Mouse (Mus musculus): ENCODE measurements around the gene Ipo8.

Gene Ipo8

DNA sequence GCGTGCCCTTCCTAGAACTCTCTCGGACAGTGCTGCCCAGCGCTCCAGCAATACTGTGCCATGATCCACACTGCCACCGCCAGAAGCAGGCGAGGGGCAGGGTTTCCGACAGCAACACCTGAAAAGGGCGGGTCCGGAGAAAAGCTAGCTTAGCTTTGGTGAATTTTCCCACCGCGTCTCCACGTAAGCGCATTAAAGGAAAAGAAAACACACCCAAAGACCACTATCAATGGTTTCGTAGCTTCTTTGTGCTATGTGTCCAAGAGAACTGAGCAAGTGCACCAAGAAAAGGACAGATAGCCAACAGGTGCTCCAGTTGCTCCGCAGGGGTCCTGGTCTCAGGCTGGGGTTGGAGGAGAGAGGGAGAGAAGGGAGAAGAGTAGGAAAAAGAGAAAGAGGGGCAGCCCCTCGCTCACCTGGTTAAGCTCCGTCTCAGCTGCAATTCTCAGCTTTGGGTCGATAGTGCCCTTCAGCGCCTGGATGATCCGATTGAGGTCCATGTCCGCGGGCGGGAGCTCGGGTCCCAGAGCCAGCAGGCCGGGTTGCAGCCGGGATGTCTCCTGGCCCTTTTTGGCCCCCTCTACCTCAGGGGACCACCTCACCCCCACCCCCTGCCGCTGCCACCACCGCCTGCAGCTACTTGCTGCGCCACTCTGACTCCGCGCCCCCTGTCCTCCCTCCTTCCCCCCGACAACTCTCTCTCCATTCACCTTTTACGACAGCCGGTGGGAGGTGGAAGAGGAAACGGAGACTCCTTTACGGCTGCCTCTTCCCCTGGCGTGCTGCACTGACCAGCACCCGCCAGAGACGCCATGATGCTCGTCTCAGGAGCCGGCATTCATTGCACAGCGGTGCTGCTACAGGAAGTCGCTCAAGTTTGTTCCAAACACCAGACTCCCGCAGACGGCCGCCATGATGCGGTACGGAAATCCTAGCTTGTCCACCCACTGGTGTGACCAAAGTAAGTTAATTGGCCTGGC, at the start of gene Ipo8:
Gene Ipo8 (minus strand): TSS at position 720 of the 980 bp plus-strand sequence.
- POLR2A ChIA-PET: interaction anchor here (0.5 to 3.7 kb wide), 108 partner anchors 9 to 1951 kb away, joined by 3 to 45 read pairs (median 4); partner anchors contain the start of genes Caprin2 (in 4 of the 4), Sinhcaf (in 2 of the 4), Dennd5b (in 1 of the 4) and Ergic2 (in 1 of the 4)
- CTCF ChIA-PET: interaction anchor here in 3 of 4 experiments (0.6 to 1.2 kb wide), 5 partner anchors 9 to 387 kb away, joined by 3 to 5 read pairs (median 3); partner anchors contain the start of genes Caprin2 (in 1 of the 3) and Tmtc1 (in 1 of the 3)

DNA sequence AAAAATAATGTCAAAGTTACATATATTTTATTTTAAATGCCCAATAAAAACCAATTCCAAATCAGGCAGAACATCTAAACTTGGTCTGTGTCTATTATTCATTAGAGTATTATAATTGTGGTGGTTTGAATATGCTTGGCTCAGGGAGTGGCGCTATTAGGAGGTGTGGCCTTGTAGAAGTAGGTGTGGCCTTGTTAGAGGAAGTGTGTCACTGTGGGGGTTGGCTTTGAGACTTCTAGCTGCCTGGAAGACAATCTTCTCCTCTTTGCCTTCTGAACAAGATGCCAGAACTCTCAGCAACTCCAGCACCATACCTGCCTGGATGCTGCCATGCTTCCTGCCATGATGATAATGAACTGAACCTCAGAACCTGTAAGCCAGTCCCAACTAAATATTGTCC, 42.6 kb upstream of the Ipo8 start:
- CTCF ChIA-PET: no interaction called here
- POLR2A ChIA-PET: interaction anchor here in 3 of 4 experiments (0.5 to 3.1 kb wide), 5 partner anchors 21 to 88 kb away, joined by 3 to 10 read pairs (median 4); partner anchors contain the start of gene Caprin2 (in 2 of the 3)

DNA sequence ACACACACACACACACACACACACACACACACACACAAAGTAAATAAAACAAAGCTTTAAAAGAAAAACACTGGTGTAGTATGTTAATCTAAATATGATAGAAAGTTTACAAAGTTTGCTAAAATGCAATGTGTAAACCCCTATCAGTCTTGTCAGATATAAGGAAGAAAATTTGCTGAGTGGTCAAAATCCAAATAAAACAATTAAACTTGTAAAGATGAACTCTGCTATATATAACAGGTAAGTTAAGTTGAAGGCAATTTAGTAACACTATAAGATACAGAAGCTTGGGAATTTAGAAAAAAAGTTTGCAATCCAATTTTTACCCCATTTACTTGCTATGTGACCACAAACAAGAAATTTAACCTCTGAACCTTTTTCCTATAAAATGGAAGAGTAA, 14.4 kb upstream of the Ipo8 start:
- ChIA-PET POLR2A (interaction anchor here in 2 of 4 experiments (0.6 to 8.2 kb wide), 2 partner anchors 15 to 154 kb away, joined by 5 to 43 read pairs; partner anchors contain the start of gene Ipo8 (in 1 of the 2)), CTCF (no interaction called here)

DNA sequence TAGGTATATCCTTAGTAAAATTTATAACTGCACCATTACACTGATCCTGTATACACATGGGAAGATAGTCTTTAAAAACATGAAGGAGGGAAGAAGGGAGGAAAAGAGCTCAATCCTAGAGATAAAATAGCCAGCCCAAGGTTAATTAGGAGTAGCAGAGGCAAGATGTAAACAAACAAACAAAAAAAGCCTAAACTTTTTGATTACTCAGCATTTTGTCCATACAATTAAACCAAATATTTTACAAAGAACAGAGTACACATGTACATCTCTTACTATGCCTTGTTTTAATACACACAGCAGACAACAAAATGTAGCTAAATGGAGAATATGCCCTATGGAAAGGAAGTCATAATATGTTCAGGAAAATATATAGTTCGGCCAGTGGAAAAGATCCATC, 10.5 kb upstream of the Ipo8 start:
- ChIA-PET CTCF (no interaction called here), POLR2A (interaction anchor here in 3 of 4 experiments (0.6 to 8.2 kb wide), 7 partner anchors 11 to 421 kb away, joined by 3 to 43 read pairs (median 5); partner anchors contain the start of genes Ipo8 (in 2 of the 3) and Caprin2 (in 1 of the 3))

GRCm38 (mm10) chr6:148838460-148838859, 7.2 kb upstream of the Ipo8 start:
- CTCF ChIA-PET: no interaction called here
- POLR2A ChIA-PET: interaction anchor here in 3 of 4 experiments (0.6 to 8.2 kb wide), 5 partner anchors 8 to 58 kb away, joined by 3 to 43 read pairs (median 3); partner anchors contain the start of genes Caprin2 (in 2 of the 3) and Ipo8 (in 1 of the 3)

- ChIA-PET CTCF (interaction anchor here in 2 of 4 experiments (1.0 to 1.2 kb wide), 4 partner anchors 9 to 388 kb away, joined by 3 to 4 read pairs (median 3); partner anchors contain the start of genes Caprin2 (in 1 of the 2) and Tmtc1 (in 1 of the 2)), POLR2A (interaction anchor here (0.5 to 3.7 kb wide), 79 partner anchors 8 to 618 kb away, joined by 3 to 45 read pairs (median 5); partner anchors contain the start of genes Caprin2 (in 4 of the 4), Dennd5b (in 1 of the 4), Ergic2 (in 1 of the 4) and Sinhcaf (in 1 of the 4))
These were observed 458 bp upstream of the Ipo8 start for GRCm38 (mm10) chr6:148831728-148832121.

DNA sequence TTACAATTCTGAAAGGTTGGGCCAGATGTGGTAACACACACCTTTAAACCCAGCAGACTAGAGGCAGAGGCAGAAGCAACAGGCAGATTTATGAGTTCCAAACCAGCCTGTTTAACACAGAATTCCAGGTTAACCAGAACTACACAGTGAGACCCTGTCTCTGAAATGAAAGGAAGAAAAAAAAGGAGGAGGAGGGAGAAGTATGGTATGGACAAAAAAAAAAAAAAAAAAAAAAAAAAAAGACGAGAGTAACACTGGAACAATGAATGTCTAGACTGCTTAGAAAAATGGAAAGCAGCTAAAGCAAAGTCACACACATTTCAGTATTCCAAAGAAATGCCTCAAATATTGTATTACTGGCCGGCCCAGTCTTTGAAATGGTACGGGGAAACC, 916 bp downstream of the Ipo8 start:
- ChIA-PET POLR2A (interaction anchor here (0.5 to 3.7 kb wide), 55 partner anchors 9 to 619 kb away, joined by 3 to 45 read pairs (median 5); partner anchors contain the start of genes Caprin2 (in 4 of the 4), Sinhcaf (in 2 of the 4), Dennd5b (in 1 of the 4) and Ergic2 (in 1 of the 4)), CTCF (interaction anchor here in 2 of 4 experiments (1.1 kb wide), 2 partner anchors 10 to 83 kb away, joined by 3 to 4 read pairs; no protein-coding TSS in a partner anchor)

DNA sequence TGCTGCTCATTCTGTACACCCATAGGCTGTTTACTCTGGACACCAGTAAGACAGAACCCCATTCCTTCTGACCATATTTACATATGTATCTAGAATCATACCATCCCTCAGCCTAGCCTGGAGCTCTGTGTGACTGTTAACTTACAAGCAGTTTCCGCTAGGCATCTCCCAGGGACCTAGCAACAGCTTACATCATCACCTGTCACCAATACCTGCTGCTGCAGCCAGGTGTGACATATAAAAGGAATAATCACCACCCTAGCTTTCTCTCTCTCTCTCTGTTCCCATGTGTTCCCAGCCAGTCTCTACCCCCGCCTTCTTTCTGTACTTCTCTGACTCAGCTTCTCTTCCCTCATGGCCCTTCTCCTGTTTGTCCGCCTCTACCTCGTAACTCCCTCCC, 5.1 kb downstream of the Ipo8 start:
- ChIA-PET CTCF (no interaction called here), POLR2A (interaction anchor here in 2 of 4 experiments (0.6 to 1.5 kb wide), 9 partner anchors 11 to 614 kb away, joined by 3 to 4 read pairs (median 3); partner anchors contain the start of genes Caprin2 (in 1 of the 2) and Ergic2 (in 1 of the 2))

DNA sequence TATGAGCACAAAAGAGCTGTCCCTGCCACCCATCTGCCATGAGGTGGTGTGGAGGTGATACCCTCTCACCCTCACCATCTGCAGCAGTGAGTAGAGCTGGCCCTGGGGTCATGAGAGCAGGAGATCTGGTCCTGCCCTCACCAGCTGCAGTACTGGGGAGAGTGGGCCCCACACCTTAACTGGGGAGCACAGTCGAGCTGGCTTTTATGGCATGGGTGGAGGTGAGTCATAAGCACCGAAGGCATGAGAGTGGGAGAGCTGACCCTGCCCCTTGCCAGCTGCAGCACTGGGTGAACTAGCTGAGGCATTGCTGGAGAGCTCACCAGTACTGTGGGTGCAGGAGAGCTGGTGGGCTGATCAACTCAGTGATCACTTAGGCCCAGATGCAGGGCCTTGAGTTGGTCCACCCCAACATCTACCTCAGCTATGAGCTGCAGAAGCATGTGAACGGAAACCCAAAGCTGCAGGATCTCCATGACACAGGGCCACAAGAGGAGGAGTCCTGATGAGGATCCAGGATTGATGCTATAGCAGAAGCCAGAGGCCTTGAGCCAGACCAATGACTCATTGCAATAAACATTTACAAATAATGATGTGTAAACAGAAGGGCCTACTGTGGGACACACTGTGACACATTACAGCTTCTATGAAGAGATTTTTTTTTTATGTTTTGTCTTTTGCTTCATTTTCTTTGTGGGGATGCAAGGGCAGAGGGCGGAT, 12.5 kb downstream of the Ipo8 start:
- ChIA-PET CTCF (no interaction called here), POLR2A (interaction anchor here in 2 of 4 experiments (0.8 to 1.4 kb wide), 4 partner anchors 11 to 77 kb away, joined by 3 to 6 read pairs (median 5); partner anchors contain the start of genes Ipo8 (in 2 of the 2) and Caprin2 (in 1 of the 2))

GRCm38 (mm10) chr6:148816751-148817150, 14.5 kb downstream of the Ipo8 start:
- ChIA-PET CTCF (no interaction called here), POLR2A (interaction anchor here in 2 of 4 experiments (0.9 to 2.3 kb wide), 3 partner anchors 14 to 60 kb away, joined by 3 to 6 read pairs (median 6); partner anchors contain the start of gene Ipo8 (in 2 of the 2))

GRCm38 (mm10) chr6:148811117-148811516, 20.1 kb downstream of the Ipo8 start:
- ChIA-PET POLR2A (interaction anchor here in 1 of 4 experiments (2.9 kb wide), 1 partner anchor 20 kb away, joined by 12 read pairs; the partner anchor contains the start of gene Ipo8), CTCF (no interaction called here)

DNA sequence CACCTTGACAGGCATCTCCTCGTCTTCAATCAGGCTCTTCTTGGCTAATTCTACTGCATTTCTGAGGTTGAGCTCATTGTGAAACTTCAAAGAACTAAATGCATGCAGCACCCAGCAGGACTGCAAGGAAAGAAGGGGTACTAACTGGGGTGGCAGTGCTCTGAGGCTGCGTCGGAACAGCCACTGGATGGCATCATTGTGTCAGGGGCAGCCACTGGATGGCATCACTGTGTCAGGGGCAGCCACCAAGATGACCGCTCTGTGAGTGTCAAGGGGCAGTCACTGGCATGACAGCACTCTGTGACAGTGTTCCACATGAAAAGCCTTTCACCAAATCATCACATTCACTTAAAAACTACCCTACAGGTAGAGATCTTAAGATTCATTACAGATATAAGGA, 31.5 kb downstream of the Ipo8 start:
- CTCF ChIA-PET: no interaction called here

DNA sequence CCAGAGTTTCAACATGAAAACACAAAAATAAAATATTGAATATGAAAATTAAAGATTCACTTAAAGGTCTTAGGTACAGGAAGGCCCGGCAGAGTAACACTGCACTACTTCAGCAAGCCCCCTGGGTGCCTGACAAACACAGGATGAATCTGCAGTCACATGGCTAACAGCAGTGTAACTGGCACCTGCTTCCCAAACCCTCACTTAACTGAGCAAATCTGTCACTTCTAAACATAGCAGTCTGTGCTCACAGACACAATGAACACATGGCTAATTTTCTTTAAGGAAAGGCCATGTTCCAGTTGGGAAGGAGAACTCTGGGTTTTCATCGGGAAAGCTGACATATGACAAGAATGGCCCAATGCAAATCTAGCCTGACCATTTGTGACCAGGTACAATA, 36.1 kb downstream of the Ipo8 start:
- ChIA-PET POLR2A (interaction anchor here in 1 of 4 experiments (1.2 kb wide), 1 partner anchor 86 kb away, joined by 3 read pairs; no protein-coding TSS in a partner anchor), CTCF (no interaction called here)

More for the DNA sequence above, 31.5 kb downstream of the Ipo8 start:
- POLR2A ChIA-PET: interaction anchor here in 1 of 4 experiments (0.9 to 1.3 kb wide), 5 partner anchors 9 to 140 kb away, joined by 3 read pairs; no protein-coding TSS in a partner anchor

- CTCF ChIA-PET: no interaction called here
- POLR2A ChIA-PET: interaction anchor here in 1 of 4 experiments (1.4 to 1.6 kb wide), 2 partner anchors 9 to 42 kb away, joined by 3 to 6 read pairs; partner anchors contain the start of gene Ipo8
These were observed 42.1 kb downstream of the Ipo8 start for GRCm38 (mm10) chr6:148789010-148789673.

GRCm38 (mm10) chr6:148786186-148786585, 45.1 kb downstream of the Ipo8 start:
- ChIA-PET POLR2A (interaction anchor here in 1 of 4 experiments (0.9 to 2.4 kb wide), 3 partner anchors 11 to 45 kb away, joined by 3 to 7 read pairs (median 3); partner anchors contain the start of gene Ipo8), CTCF (interaction anchor here in 1 of 4 experiments (0.5 kb wide), 1 partner anchor 1546 kb away, joined by 3 read pairs; no protein-coding TSS in a partner anchor)

DNA sequence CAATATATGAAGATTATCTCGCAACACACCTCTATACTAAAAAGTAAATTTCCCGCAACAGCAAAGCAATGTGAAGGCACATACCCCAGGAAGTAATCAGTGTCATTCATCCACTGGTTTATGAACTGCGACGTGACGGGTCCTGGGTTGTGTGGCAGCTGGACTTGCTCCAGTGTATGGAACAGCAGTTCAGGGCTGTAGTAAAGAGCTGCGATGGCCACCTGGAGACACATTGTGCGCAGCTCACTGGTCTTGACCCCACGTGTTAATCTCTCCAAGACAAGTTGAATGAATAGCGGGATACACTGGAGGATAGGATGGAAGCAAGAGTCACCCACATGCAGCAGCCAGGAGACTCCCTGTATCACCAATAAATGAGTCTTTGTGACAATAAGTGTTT, 46.8 kb downstream of the Ipo8 start:
- ChIA-PET POLR2A (interaction anchor here in 1 of 4 experiments (1.1 to 1.3 kb wide), 3 partner anchors 16 to 23 kb away, joined by 3 to 4 read pairs (median 3); no protein-coding TSS in a partner anchor), CTCF (no interaction called here)

- ChIA-PET CTCF (no interaction called here), POLR2A (interaction anchor here in 1 of 4 experiments (0.7 to 1.1 kb wide), 2 partner anchors 16 to 120 kb away, joined by 3 read pairs; partner anchors contain the start of gene Caprin2)
These were observed 55.0 kb downstream of the Ipo8 start for GRCm38 (mm10) chr6:148776236-148776635.

Data from embryonic stem cell, embryonic (primary cell).